Mouse (Mus musculus) T-cell, adult 66 days (primary cell): Measurements from ENCODE around the gene Rab24. TPM values are rescaled to one million over a fixed set of nuclear protein-coding genes. Genes with fewer than 3 reads are reported as not detected.

Experiments
- total RNA-seq, 2 experiments: library from RNA; stranded (reverse); gene quantifications; 3 replicates in 1 of 2; 4 replicates in 1 of 2; pipeline ENCODE4 v1.2.4; 2023

Rab24 gene
- total RNA-seq, result 10 to 100 TPM; 49.3 to 51.2 TPM

GRCm38 (mm10) chr13:55321434-55322129 is at the start of gene Rab24:
Gene Rab24, minus strand, starts transcription at chr13:55321946.

DNA sequence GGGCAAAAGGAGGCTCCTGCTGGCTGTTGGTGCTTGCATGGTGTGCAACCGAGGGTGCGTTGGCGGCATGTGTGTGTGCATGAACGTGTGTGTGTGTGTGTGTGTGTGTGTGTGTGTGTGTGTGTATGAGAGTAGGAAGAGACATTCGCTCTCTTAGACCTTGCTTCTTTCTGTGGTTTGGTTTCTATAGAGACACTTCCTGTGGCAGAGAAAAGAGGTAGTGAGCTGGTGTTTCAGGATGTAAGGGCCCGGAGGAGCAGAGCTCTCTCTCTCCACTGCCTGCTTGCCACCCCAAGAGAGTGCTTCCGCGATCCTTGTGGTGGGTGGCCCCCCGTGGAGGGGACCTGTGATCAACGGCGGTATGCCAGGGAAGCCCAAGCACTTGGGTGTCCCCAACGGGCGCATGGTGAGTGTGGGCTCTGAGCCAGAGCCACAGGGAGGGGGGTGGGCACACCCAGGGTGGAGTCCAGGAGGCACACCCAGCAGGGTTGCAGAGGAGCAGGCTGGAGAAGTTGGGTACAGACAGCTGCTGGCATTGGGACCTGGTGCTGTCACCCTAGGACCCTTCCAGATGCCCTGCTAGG is 47.9 kb upstream of the Rab24 start, which contains the start of gene Rgs14:
Gene Rgs14, plus strand, starts transcription at position 202 of the 584 bp plus-strand sequence.

GRCm38 (mm10) chr13:55362453-55363060 is 40.8 kb upstream of the Rab24 start, which contains the start of gene Lman2:
Gene Lman2, minus strand, starts transcription at chr13:55362783.

GRCm38 (mm10) chr13:55329683-55330566 is 8.2 kb upstream of the Rab24 start, which contains the start of gene Mxd3:
Gene Mxd3, minus strand, starts transcription at chr13:55329823.

DNA sequence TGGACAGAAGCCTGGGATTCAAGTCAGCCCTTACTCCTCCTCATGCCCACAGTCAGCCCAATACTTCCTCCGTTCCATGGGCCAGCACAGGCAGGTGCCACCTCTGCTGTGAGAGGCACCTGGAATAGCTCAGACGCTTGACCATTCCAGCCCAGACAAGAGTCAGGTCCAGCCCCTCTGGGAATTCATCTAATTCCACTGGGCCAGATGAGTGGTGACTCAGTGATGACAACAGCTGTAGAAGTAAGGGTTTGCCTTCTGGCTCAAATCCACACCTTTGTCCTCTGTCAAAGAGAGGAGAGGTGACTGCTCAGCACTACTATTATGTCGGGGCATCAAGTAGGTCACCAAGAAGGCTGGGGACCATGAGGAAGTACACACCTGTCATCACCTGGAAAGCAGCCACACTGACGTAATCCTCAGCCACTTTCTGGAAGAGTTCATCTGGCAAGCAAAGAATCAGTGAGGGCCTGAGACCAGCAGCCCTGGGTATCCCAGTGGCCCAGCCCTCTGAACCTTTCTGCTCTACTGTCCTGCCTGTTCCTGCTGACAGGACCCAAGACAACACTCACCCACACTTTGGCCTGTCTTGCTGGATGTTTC is 1.7 kb downstream of the Rab24 start, which contains the start of gene Prelid1:
Gene Prelid1, plus strand, starts transcription at position 570 of the 603 bp plus-strand sequence.

Other genes starting within 250 kb of the Rab24 start
- 10 to 100 TPM; 72.1 to 73.5 TPM for gene Uimc1, start 221.6 kb downstream of the Rab24 start, total RNA-seq
- 10 to 100 TPM; 31.8 to 34.8 TPM for gene Zfp346, start 216.6 kb downstream of the Rab24 start, total RNA-seq
- gene Gm17617, start 188.4 kb downstream of the Rab24 start, total RNA-seq, result not detected
- not detected for gene Fgfr4, start 169.3 kb downstream of the Rab24 start, total RNA-seq
- gene Nsd1, start 112.2 kb downstream of the Rab24 start, total RNA-seq, result 100 to 1,000 TPM; 183 to 190 TPM
- 100 to 1,000 TPM; 166 to 174 TPM for gene Prelid1, start 1.4 kb downstream of the Rab24 start, total RNA-seq
- gene Mxd3, start 7.9 kb upstream of the Rab24 start, total RNA-seq, result 1 to 10 TPM in 1 of 2 experiments, not detected in 1; 2.2 TPM
- gene Lman2, start 40.8 kb upstream of the Rab24 start, total RNA-seq, result 100 to 1,000 TPM; 113 to 118 TPM
- gene Rgs14, start 47.8 kb upstream of the Rab24 start, total RNA-seq, result 10 to 100 TPM; 85.9 to 93.2 TPM
- gene Slc34a1, start 76.2 kb upstream of the Rab24 start, total RNA-seq, result not detected
- not detected for gene Pfn3, start 93.3 kb upstream of the Rab24 start, total RNA-seq
- gene F12, start 104.8 kb upstream of the Rab24 start, total RNA-seq, result 1 to 10 TPM in 1 of 2 experiments, under 1 TPM in 1; 0.93 to 1.3 TPM
- 100 to 1,000 TPM; 461 to 470 TPM for gene Grk6, start 123.1 kb upstream of the Rab24 start, total RNA-seq
- gene Prr7, start 142.3 kb upstream of the Rab24 start, total RNA-seq, result 10 to 100 TPM; 55.5 to 60.2 TPM
- under 1 TPM in 1 of 2 experiments, not detected in 1; 0.23 TPM for gene Dbn1, start 166.2 kb upstream of the Rab24 start, total RNA-seq
- 10 to 100 TPM in 1 of 2 experiments, 1 to 10 TPM in 1; 9.7 to 10.0 TPM for gene Pdlim7, start 191.7 kb upstream of the Rab24 start, total RNA-seq
- gene Dok3, start 207.3 kb upstream of the Rab24 start, total RNA-seq, result 1 to 10 TPM; 2.9 to 3.1 TPM
- gene Ddx41, start 214.7 kb upstream of the Rab24 start, total RNA-seq, result 10 to 100 TPM; 84.6 to 86.4 TPM
- 100 to 1,000 TPM; 173 to 176 TPM for gene Fam193b, start 249.2 kb upstream of the Rab24 start, total RNA-seq